Mouse (Mus musculus): ENCODE measurements at regions not wholly inside any gene's neighbourhood (a gene's known extent, or its start where the extent isn't known, plus 50 kb on each side); places are given as distances from the start of the nearest gene placed in this dataset.

GRCm38 (mm10) chrX:99593872-99594487, 122.9 kb upstream of the Pja1 start:
- DNase-seq = no peak
- no peak for ATAC-seq
- no peaks in the 10 kb centered on the region for H3K4me1 ChIP-seq (ENCODE audit: insufficient read depth)
- WGBS = 31% methylated on average over 21 of the region's 28 CpGs
- H3K9me3 ChIP-seq (ENCODE audit: low read length) = no peaks in the 10 kb centered on the region
- TF ChIP-seq CTCF (IDR thresholded peaks at IDR 0.05; ENCODE audit: low read depth) = no peak
- H3K9ac ChIP-seq = no peak overlapping the region
- H3K27ac ChIP-seq (ENCODE audit: low read depth, low read length) = no peak overlapping the region
- H3K27me3 ChIP-seq (ENCODE audit: insufficient read depth, low read length) = no peaks in the 10 kb centered on the region
- H3K4me2 ChIP-seq (ENCODE audit: low read depth) = no peak overlapping the region
- no peak overlapping the region for H3K4me3 ChIP-seq (ENCODE audit: low read depth, low read length)
- H3K36me3 ChIP-seq (ENCODE audit: insufficient read depth) = no peaks in the 10 kb centered on the region

- no peak overlapping the region for H3K9ac ChIP-seq
- no peak overlapping the region for H3K4me2 ChIP-seq (ENCODE audit: low read depth)
- WGBS = 42% methylated on average over 11 of the region's 11 CpGs
- no peak overlapping the region for H3K4me3 ChIP-seq (ENCODE audit: low read depth, low read length)
- H3K9me3 ChIP-seq (ENCODE audit: low read length) = no peaks in the 10 kb centered on the region
- H3K4me1 ChIP-seq (ENCODE audit: insufficient read depth) = no peaks in the 10 kb centered on the region
- ATAC-seq (peak; percentile 56; the same call in 1 of the 2 replicates), DNase-seq (no peak)
- no peak for TF ChIP-seq CTCF (IDR thresholded peaks at IDR 0.05; ENCODE audit: low read depth)
- H3K27me3 ChIP-seq (ENCODE audit: insufficient read depth, low read length) = no peaks in the 10 kb centered on the region
- no peak overlapping the region for H3K27ac ChIP-seq (ENCODE audit: low read depth, low read length)
- no peaks in the 10 kb centered on the region for H3K36me3 ChIP-seq (ENCODE audit: insufficient read depth)
Observed at GRCm38 (mm10) chrX:99592980-99593379, 121.9 kb upstream of the Pja1 start.

GRCm38 (mm10) chrX:99587284-99587683, 116.2 kb upstream of the Pja1 start:
- WGBS = 52% methylated on average over 2 of the region's 2 CpGs
- Histone ChIP-seq H3K4me1 (ENCODE audit: insufficient read depth) (no peaks in the 10 kb centered on the region), H3K4me3 (ENCODE audit: low read depth, low read length) (no peak overlapping the region), H3K27me3 (ENCODE audit: insufficient read depth, low read length) (no peaks in the 10 kb centered on the region), H3K9ac (no peak overlapping the region), H3K27ac (ENCODE audit: low read depth, low read length) (no peak overlapping the region), H3K4me2 (ENCODE audit: low read depth) (no peak overlapping the region), H3K9me3 (ENCODE audit: low read length) (no peaks in the 10 kb centered on the region), H3K36me3 (ENCODE audit: insufficient read depth) (no peaks in the 10 kb centered on the region)
- no peak for TF ChIP-seq CTCF (IDR thresholded peaks at IDR 0.05; ENCODE audit: low read depth)
- DNase-seq = no peak
- ATAC-seq = no peak

GRCm38 (mm10) chrX:99586282-99586681, 115.2 kb upstream of the Pja1 start:
- no peaks in the 10 kb centered on the region for H3K36me3 ChIP-seq (ENCODE audit: insufficient read depth)

GRCm38 (mm10) chrX:99585703-99586102, 114.6 kb upstream of the Pja1 start:
- no peaks in the 10 kb centered on the region for H3K9me3 ChIP-seq (ENCODE audit: low read length)
- WGBS = 28% methylated on average over 3 of the region's 3 CpGs
- H3K4me1 ChIP-seq (ENCODE audit: insufficient read depth) = no peaks in the 10 kb centered on the region
- no peak overlapping the region for H3K4me2 ChIP-seq (ENCODE audit: low read depth)
- H3K4me3 ChIP-seq (ENCODE audit: low read depth, low read length) = no peak overlapping the region
- DNase-seq (no peak), ATAC-seq (peak; percentile 58)
- no peaks in the 10 kb centered on the region for H3K27me3 ChIP-seq (ENCODE audit: insufficient read depth, low read length)
- no peaks in the 10 kb centered on the region for H3K36me3 ChIP-seq (ENCODE audit: insufficient read depth)
- no peak overlapping the region for H3K27ac ChIP-seq (ENCODE audit: low read depth, low read length)
- TF ChIP-seq CTCF (IDR thresholded peaks at IDR 0.05; ENCODE audit: low read depth) = no peak
- H3K9ac ChIP-seq = no peak overlapping the region

More at GRCm38 (mm10) chrX:99586282-99586681, 115.2 kb upstream of the Pja1 start:
- no peak overlapping the region for H3K4me2 ChIP-seq (ENCODE audit: low read depth)
- WGBS = 58% methylated on average over 11 of the region's 11 CpGs
- no peak for TF ChIP-seq CTCF (IDR thresholded peaks at IDR 0.05; ENCODE audit: low read depth)
- H3K27me3 ChIP-seq (ENCODE audit: insufficient read depth, low read length) = no peaks in the 10 kb centered on the region
- ATAC-seq = no peak
- no peak for DNase-seq
- no peak overlapping the region for H3K9ac ChIP-seq
- no peak overlapping the region for H3K27ac ChIP-seq (ENCODE audit: low read depth, low read length)
- H3K9me3 ChIP-seq (ENCODE audit: low read length) = no peaks in the 10 kb centered on the region
- no peaks in the 10 kb centered on the region for H3K4me1 ChIP-seq (ENCODE audit: insufficient read depth)
- no peak overlapping the region for H3K4me3 ChIP-seq (ENCODE audit: low read depth, low read length)

- Histone ChIP-seq H3K9ac (no peak overlapping the region), H3K36me3 (ENCODE audit: insufficient read depth) (no peaks in the 10 kb centered on the region), H3K9me3 (ENCODE audit: low read length) (no peaks in the 10 kb centered on the region), H3K4me2 (ENCODE audit: low read depth) (no peak overlapping the region), H3K27ac (ENCODE audit: low read depth, low read length) (no peak overlapping the region), H3K4me1 (ENCODE audit: insufficient read depth) (no peaks in the 10 kb centered on the region), H3K4me3 (ENCODE audit: low read depth, low read length) (no peak overlapping the region), H3K27me3 (ENCODE audit: insufficient read depth, low read length) (no peaks in the 10 kb centered on the region)
- ATAC-seq (no peak), DNase-seq (no peak)
- no peak for TF ChIP-seq CTCF (IDR thresholded peaks at IDR 0.05; ENCODE audit: low read depth)
- WGBS = 90% methylated on average over 9 of the region's 9 CpGs
Observed at GRCm38 (mm10) chrX:99582611-99583010, 111.5 kb upstream of the Pja1 start.

GRCm38 (mm10) chrX:99581632-99582466, 110.8 kb upstream of the Pja1 start:
- no peak overlapping the region for H3K9ac ChIP-seq
- DNase-seq (no peak), ATAC-seq (peak; percentile 67)
- no peaks in the 10 kb centered on the region for H3K9me3 ChIP-seq (ENCODE audit: low read length)
- H3K4me1 ChIP-seq (ENCODE audit: insufficient read depth) = no peaks in the 10 kb centered on the region
- H3K4me2 ChIP-seq (ENCODE audit: low read depth) = no peak overlapping the region
- H3K27me3 ChIP-seq (ENCODE audit: insufficient read depth, low read length) = no peaks in the 10 kb centered on the region
- no peak overlapping the region for H3K4me3 ChIP-seq (ENCODE audit: low read depth, low read length)
- WGBS = 36% methylated on average over 10 of the region's 10 CpGs
- no peak for TF ChIP-seq CTCF (IDR thresholded peaks at IDR 0.05; ENCODE audit: low read depth)
- no peaks in the 10 kb centered on the region for H3K36me3 ChIP-seq (ENCODE audit: insufficient read depth)
- H3K27ac ChIP-seq (ENCODE audit: low read depth, low read length) = no peak overlapping the region

Data from forebrain, postnatal 0 days (tissue).